Mouse (Mus musculus): ENCODE measurements around the gene Gm44805. TPM values are rescaled to one million over a fixed set of nuclear protein-coding genes. Genes with fewer than 3 reads are reported as not detected.
A peak's percentile ranks its signal among the peaks of the same experiment; 100 is the strongest.

Gm44805 gene
- polyA plus RNA-seq, 1 experiment from 2014 or later, result 7.2 TPM

GRCm38 (mm10) chr7:19701069-19701761 is 20.0 kb upstream of the Gm44805 start:
- 26% methylated on average over 21 of the region's 22 CpGs for WGBS
- Histone ChIP-seq H3K36me3 (ENCODE audit: control insufficient read depth, insufficient read depth, low read length) (peaks cover 8% of the 10 kb centered on the region; the same call in 1 of the 2 replicates), H3K4me2 (ENCODE audit: low read depth, low read length) (peak overlapping the region; percentile 13; the same call in 1 of the 2 replicates), H3K4me3 (replicated peaks; ENCODE audit: low read length) (no peak overlapping the region), H3K27me3 (ENCODE audit: control insufficient read depth, insufficient read depth, low read length) (no peaks in the 10 kb centered on the region), H3K4me1 (ENCODE audit: control insufficient read depth, insufficient read depth, low read length) (peaks cover 26% of the 10 kb centered on the region), H3K9ac (ENCODE audit: low read length) (peak overlapping the region; percentile 47), H3K27ac (ENCODE audit: low read length) (peak overlapping the region; percentile 64), H3K9me3 (replicated peaks; ENCODE audit: control insufficient read depth, low read length) (no peaks in the 10 kb centered on the region)
- peak; percentile 82 for ATAC-seq (ENCODE audit: insufficient read depth, low FRiP score)

DNA sequence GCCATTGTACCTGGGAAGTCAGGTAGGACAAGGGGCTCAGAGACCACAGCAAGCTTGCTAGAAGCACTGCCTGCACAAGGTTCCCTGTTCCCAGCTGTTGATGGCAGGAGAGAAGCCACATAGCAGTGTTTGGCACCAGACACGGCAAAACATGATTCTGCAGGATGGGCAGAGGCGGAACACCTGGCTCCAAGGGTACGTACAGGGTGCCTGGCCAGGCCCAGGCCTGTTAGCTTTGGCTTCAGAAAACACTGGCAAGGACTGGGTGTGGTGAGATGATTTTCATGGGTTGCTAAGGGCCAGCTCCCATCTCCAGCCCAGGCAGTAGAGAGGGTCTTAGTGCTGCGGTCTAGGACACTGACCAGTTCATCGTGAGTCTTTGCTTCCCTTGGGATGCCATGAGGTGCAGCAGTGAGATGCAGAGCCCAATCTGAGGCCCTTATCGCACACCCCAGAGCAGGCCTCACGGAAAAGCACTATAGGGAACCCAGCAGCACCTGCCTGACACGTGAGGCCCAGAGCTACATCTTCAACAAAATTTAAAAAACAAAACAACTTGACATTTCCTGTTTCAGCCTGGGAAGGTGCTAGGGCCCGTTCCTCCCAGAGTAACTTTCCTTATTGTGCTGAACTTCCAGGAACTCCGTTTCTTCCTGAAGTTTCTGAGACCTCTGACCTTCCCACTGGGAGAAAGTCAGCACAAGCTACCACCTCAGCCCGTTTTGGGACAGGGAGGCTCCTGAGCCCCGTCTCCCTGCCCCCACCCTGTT is 19.3 kb upstream of the Gm44805 start:
- Histone ChIP-seq H3K9ac (ENCODE audit: low read length) (peak overlapping the region; percentile 40), H3K4me3 (replicated peaks; ENCODE audit: low read length) (no peak overlapping the region), H3K27me3 (ENCODE audit: control insufficient read depth, insufficient read depth, low read length) (no peaks in the 10 kb centered on the region), H3K9me3 (replicated peaks; ENCODE audit: control insufficient read depth, low read length) (no peaks in the 10 kb centered on the region), H3K27ac (ENCODE audit: low read length) (peak overlapping the region; percentile 48), H3K4me1 (ENCODE audit: control insufficient read depth, insufficient read depth, low read length) (peaks cover 26% of the 10 kb centered on the region), H3K36me3 (ENCODE audit: control insufficient read depth, insufficient read depth, low read length) (peaks cover 8% of the 10 kb centered on the region; the same call in 1 of the 2 replicates), H3K4me2 (ENCODE audit: low read depth, low read length) (peak overlapping the region; percentile 13; the same call in 1 of the 2 replicates)
- WGBS, result 53% methylated on average over 12 of the region's 12 CpGs
- ATAC-seq (ENCODE audit: insufficient read depth, low FRiP score), result no peak

DNA sequence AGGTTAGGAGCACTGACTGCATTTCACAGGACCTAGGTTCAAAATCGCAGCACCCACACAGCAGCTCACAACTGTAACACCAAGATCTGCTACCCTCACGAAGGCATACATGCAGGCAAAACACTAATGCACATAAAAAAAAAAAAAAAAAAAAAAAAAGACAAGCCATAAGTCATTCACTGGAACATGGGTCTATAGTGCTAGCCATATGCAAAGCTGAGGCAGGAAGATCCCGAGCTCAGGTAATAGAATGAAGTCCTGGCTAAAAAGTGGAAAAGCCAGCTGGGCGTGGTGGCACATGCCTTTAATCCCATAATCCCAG is 18.6 kb upstream of the Gm44805 start:
- no peak overlapping the region for H3K27ac ChIP-seq (ENCODE audit: low read length)
- ATAC-seq (ENCODE audit: insufficient read depth, low FRiP score), result no peak
- 78% methylated on average over 4 of the region's 4 CpGs for WGBS

GRCm38 (mm10) chr7:19698907-19699826 is 17.9 kb upstream of the Gm44805 start, which contains the start of gene Apoe:
Gene Apoe, minus strand, starts transcription at chr7:19699188.
- peak; percentile 33; the same call in 1 of the 2 replicates for ATAC-seq (ENCODE audit: insufficient read depth, low FRiP score)
- Histone ChIP-seq H3K27ac (ENCODE audit: low read length) (0 out of 2 replicates have a peak within 1 kb of the TSS, but pooled peaks have one; percentile 31), H3K27me3 (ENCODE audit: control insufficient read depth, insufficient read depth, low read length) (no peaks in the 10 kb centered on the region), H3K4me2 (ENCODE audit: low read depth, low read length) (peak within 1 kb of the TSS; percentile 50), H3K36me3 (ENCODE audit: control insufficient read depth, insufficient read depth, low read length) (peaks cover 8% of the 10 kb centered on the region; the same call in 1 of the 2 replicates), H3K4me1 (ENCODE audit: control insufficient read depth, insufficient read depth, low read length) (peaks cover 34% of the 10 kb centered on the region), H3K9ac (ENCODE audit: low read length) (peak within 1 kb of the TSS; percentile 51), H3K4me3 (replicated peaks; ENCODE audit: low read length) (peak within 1 kb of the TSS; percentile 40), H3K9me3 (replicated peaks; ENCODE audit: control insufficient read depth, low read length) (no peaks in the 10 kb centered on the region)
- 5% methylated on average over 20 of the region's 20 CpGs for WGBS

More for the DNA sequence above, 18.6 kb upstream of the Gm44805 start:
- Histone ChIP-seq H3K4me2 (ENCODE audit: low read depth, low read length) (peak overlapping the region; percentile 50; the same call in 1 of the 2 replicates), H3K36me3 (ENCODE audit: control insufficient read depth, insufficient read depth, low read length) (peaks cover 8% of the 10 kb centered on the region; the same call in 1 of the 2 replicates), H3K9me3 (replicated peaks; ENCODE audit: control insufficient read depth, low read length) (no peaks in the 10 kb centered on the region), H3K4me1 (ENCODE audit: control insufficient read depth, insufficient read depth, low read length) (peaks cover 32% of the 10 kb centered on the region), H3K4me3 (replicated peaks; ENCODE audit: low read length) (no peak overlapping the region), H3K9ac (ENCODE audit: low read length) (no peak overlapping the region), H3K27me3 (ENCODE audit: control insufficient read depth, insufficient read depth, low read length) (no peaks in the 10 kb centered on the region)

GRCm38 (mm10) chr7:19697949-19698906 is 17.0 kb upstream of the Gm44805 start:
- Histone ChIP-seq H3K27ac (ENCODE audit: low read length) (no peak overlapping the region), H3K27me3 (ENCODE audit: control insufficient read depth, insufficient read depth, low read length) (no peaks in the 10 kb centered on the region), H3K9me3 (replicated peaks; ENCODE audit: control insufficient read depth, low read length) (no peaks in the 10 kb centered on the region), H3K4me3 (replicated peaks; ENCODE audit: low read length) (peak overlapping the region; percentile 40), H3K9ac (ENCODE audit: low read length) (peak overlapping the region; percentile 51), H3K36me3 (ENCODE audit: control insufficient read depth, insufficient read depth, low read length) (peaks cover 8% of the 10 kb centered on the region; the same call in 1 of the 2 replicates), H3K4me1 (ENCODE audit: control insufficient read depth, insufficient read depth, low read length) (peaks cover 43% of the 10 kb centered on the region), H3K4me2 (ENCODE audit: low read depth, low read length) (peak overlapping the region; percentile 50)
- ATAC-seq (ENCODE audit: insufficient read depth, low FRiP score), result no peak
- WGBS, result 4% methylated on average over 28 of the region's 28 CpGs

- no peak overlapping the region for H3K27ac ChIP-seq (ENCODE audit: low read length)
- no peak for ATAC-seq (ENCODE audit: insufficient read depth, low FRiP score)
- 91% methylated on average over 34 of the region's 34 CpGs for WGBS
- no peak overlapping the region for H3K4me3 ChIP-seq (replicated peaks; ENCODE audit: low read length)
- no peaks in the 10 kb centered on the region for H3K9me3 ChIP-seq (replicated peaks; ENCODE audit: control insufficient read depth, low read length)
- no peak overlapping the region for H3K9ac ChIP-seq (ENCODE audit: low read length)
- H3K4me2 ChIP-seq (ENCODE audit: low read depth, low read length), result no peak overlapping the region
- H3K4me1 ChIP-seq (ENCODE audit: control insufficient read depth, insufficient read depth, low read length), result peaks cover 45% of the 10 kb centered on the region
- no peaks in the 10 kb centered on the region for H3K27me3 ChIP-seq (ENCODE audit: control insufficient read depth, insufficient read depth, low read length)
- H3K36me3 ChIP-seq (ENCODE audit: control insufficient read depth, insufficient read depth, low read length), result no peaks in the 10 kb centered on the region; the same call in 1 of the 2 replicates
These were observed 15.2 kb upstream of the Gm44805 start for GRCm38 (mm10) chr7:19696336-19696873.

- peaks cover 43% of the 10 kb centered on the region for H3K4me1 ChIP-seq (ENCODE audit: control insufficient read depth, insufficient read depth, low read length)
These were observed 14.7 kb upstream of the Gm44805 start for GRCm38 (mm10) chr7:19695881-19696280.

More at GRCm38 (mm10) chr7:19695881-19696280, 14.7 kb upstream of the Gm44805 start:
- H3K9ac ChIP-seq (ENCODE audit: low read length), result no peak overlapping the region
- no peaks in the 10 kb centered on the region for H3K9me3 ChIP-seq (replicated peaks; ENCODE audit: control insufficient read depth, low read length)
- H3K27ac ChIP-seq (ENCODE audit: low read length), result no peak overlapping the region
- 82% methylated on average over 6 of the region's 6 CpGs for WGBS
- no peaks in the 10 kb centered on the region; the same call in 1 of the 2 replicates for H3K36me3 ChIP-seq (ENCODE audit: control insufficient read depth, insufficient read depth, low read length)
- H3K4me3 ChIP-seq (replicated peaks; ENCODE audit: low read length), result no peak overlapping the region
- no peak overlapping the region for H3K4me2 ChIP-seq (ENCODE audit: low read depth, low read length)
- ATAC-seq (ENCODE audit: insufficient read depth, low FRiP score), result no peak
- no peaks in the 10 kb centered on the region for H3K27me3 ChIP-seq (ENCODE audit: control insufficient read depth, insufficient read depth, low read length)

All from stomach, embryonic 16.5 days (tissue).